Mouse (Mus musculus) megakaryocyte, embryonic 14.5 days (primary cell): Measurements from ENCODE around the gene Cab39.

Experiments
- FLI1 ChIP-seq: IDR thresholded peaks from 2 replicates; pipeline ENCODE4 v1.6.1; 2012; ENCODE audit warnings: low read length, inconsistent platforms, mixed read lengths
- GATA1 ChIP-seq: IDR thresholded peaks from 3 replicates; pipeline ENCODE4 v1.6.1; 2012; ENCODE audit warnings: mixed read lengths, low read length, inconsistent platforms, borderline replicate concordance

DNA sequence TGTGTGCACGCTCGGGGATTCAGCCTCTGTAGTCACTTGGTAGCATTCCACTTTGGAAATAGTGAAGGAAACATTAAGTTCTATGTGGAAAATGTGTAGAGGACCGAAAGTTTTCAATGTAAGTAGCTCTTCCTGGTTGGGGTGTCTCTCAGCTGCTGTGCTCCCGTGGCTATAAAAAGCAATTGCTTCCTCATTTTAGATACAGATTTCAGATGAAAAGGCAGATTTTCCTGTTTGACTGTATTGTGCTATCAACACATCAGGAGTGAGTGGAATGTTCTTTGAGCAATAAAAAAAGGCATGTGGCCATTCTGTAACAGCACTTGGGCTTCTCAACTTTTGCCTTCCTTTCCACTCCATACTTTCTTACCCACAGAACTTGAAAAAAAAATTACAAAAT lies 16.0 kb downstream of the Cab39 start:
- TF ChIP-seq GATA1 = no peak
- no peak for TF ChIP-seq FLI1
